Mouse (Mus musculus) G1E (cell line): ENCODE measurements at regions not wholly inside any gene's neighbourhood (a gene's known extent, or its start where the extent isn't known, plus 50 kb on each side); places are given as distances from the start of the nearest gene placed in this dataset.

Source experiments
- ATAC-seq: 2 replicates; pipeline ENCODE4 v1.8.0; 2016; ENCODE audit warnings: mild to moderate bottlenecking; ENCODE audit not compliant: insufficient number of reproducible peaks, poor library complexity, low FRiP score, severe bottlenecking; ENCODE audit errors: extremely low read depth
- DNase-seq: peaks from one replicate; pipeline ENCODE4 v3.0.0; 2012; ENCODE audit warnings: low spot score
- H3K27me3 ChIP-seq: 2 replicates; pipeline ENCODE4 v1.6.1; 2012; ENCODE audit warnings: mild to moderate bottlenecking, low read length, inconsistent platforms; ENCODE audit not compliant: insufficient read depth
- H3K36me3 ChIP-seq: replicated peaks from 2 replicates; pipeline ENCODE3; 2012; ENCODE audit warnings: mild to moderate bottlenecking, inconsistent platforms
- H3K4me1 ChIP-seq: 2 replicates; pipeline ENCODE4 v1.6.1; 2012; ENCODE audit warnings: low read depth, low read length, inconsistent platforms, mixed read lengths; ENCODE audit not compliant: insufficient read depth
- H3K4me3 ChIP-seq: 2 replicates; pipeline ENCODE4 v1.5.1; 2012; ENCODE audit warnings: low read depth, mild to moderate bottlenecking, inconsistent platforms, low read length, moderate library complexity, mixed read lengths
- H3K9me3 ChIP-seq: replicated peaks from 2 replicates; pipeline ENCODE4 v1.6.1; 2012; ENCODE audit warnings: inconsistent platforms
- CTCF ChIP-seq: IDR thresholded peaks from 2 replicates; pipeline ENCODE4 v1.5.1; 2012; ENCODE audit warnings: low read depth, low read length, inconsistent platforms, mixed read lengths
- GATA1 ChIP-seq: IDR thresholded peaks from 2 replicates; pipeline ENCODE4 v1.6.1; 2012; ENCODE audit warnings: borderline replicate concordance, low read length, inconsistent platforms, mixed read lengths
- GATA2 ChIP-seq: IDR thresholded peaks from 2 replicates; pipeline ENCODE4 v1.6.1; 2012; ENCODE audit warnings: low read depth, low read length, inconsistent platforms, borderline replicate concordance
- POLR2AphosphoS5 ChIP-seq: IDR thresholded peaks from 2 replicates; pipeline ENCODE4 v1.6.1; 2012; ENCODE audit warnings: low read depth, low read length, inconsistent platforms; ENCODE audit not compliant: insufficient replicate concordance
- TAL1 ChIP-seq: conservative IDR thresholded peaks from 2 replicates; pipeline ENCODE4 v1.6.1; 2012; ENCODE audit warnings: low read depth, low read length, inconsistent platforms, mixed read lengths

DNA sequence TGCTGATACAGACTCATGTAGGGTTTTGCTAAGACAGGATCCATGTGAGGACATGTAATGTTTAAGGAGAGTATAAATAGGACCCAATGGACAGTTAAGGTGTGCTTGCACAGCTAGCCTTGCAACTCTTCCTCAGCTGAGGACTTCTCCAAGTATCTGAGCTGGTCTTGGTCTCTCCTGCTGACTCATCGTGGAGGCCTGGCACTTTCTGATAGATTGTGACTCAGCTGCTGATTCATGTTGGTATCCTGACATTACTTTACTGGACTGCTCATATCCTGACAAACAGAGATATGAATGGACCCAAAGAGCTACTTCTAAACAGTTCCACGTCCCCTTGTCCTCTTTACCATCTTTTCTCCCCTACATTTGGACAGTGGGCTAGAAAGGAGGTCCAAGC, 838.5 kb upstream of the Gm38303 start:
- TF ChIP-seq POLR2AphosphoS5 (no peak), CTCF (no peak), GATA2 (no peak), TAL1 (no peak), GATA1 (no peak)
- no peaks in the 10 kb centered on the region for H3K27me3 ChIP-seq
- DNase-seq (no peak), ATAC-seq (peak; percentile 95)
- H3K9me3 ChIP-seq, result no peaks in the 10 kb centered on the region
- no peaks in the 10 kb centered on the region for H3K36me3 ChIP-seq
- H3K4me3 ChIP-seq, result no peak overlapping the region
- no peaks in the 10 kb centered on the region for H3K4me1 ChIP-seq

DNA sequence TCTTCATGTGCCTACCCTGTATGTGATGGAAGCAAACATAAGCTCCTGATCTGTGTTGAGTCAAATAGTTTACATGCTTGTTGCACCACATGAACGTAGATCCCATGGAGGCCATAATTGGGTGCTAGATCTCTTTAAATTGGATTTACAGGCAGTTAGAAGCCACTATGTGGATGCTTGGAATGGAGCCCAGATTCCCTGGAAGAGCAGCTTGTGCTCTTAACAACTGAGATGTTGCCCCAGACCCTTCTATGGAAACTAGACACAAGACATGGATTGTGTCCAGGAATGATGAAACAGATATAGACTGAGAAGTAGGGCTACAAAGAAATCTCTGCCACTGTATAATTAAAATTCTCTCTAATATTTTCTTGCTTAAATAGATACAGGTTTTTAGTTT, 819.9 kb upstream of the Gm38303 start:
- Histone ChIP-seq H3K27me3 (no peaks in the 10 kb centered on the region), H3K4me3 (no peak overlapping the region), H3K9me3 (no peaks in the 10 kb centered on the region), H3K4me1 (no peaks in the 10 kb centered on the region), H3K36me3 (no peaks in the 10 kb centered on the region)
- no peak for TF ChIP-seq CTCF
- no peak for TF ChIP-seq TAL1
- TF ChIP-seq GATA2, result no peak
- no peak for TF ChIP-seq POLR2AphosphoS5
- no peak for TF ChIP-seq GATA1
- DNase-seq, result no peak
- no peak for ATAC-seq
